Mouse (Mus musculus): ENCODE results near the gene Hivep1. TPM values are rescaled to one million over a fixed set of nuclear protein-coding genes. Genes with fewer than 3 reads are reported as not detected.

Gene Hivep1
- polyA plus RNA-seq, 1 experiment from 2014 or later, result 5.9 TPM

- Histone ChIP-seq H3K4me1 (ENCODE audit: control insufficient read depth, insufficient read depth, low read length) (no peaks in the 10 kb centered on the region), H3K4me3 (ENCODE audit: low read length) (no peak overlapping the region), H3K9me3 (ENCODE audit: control insufficient read depth, low read length) (no peaks in the 10 kb centered on the region), H3K9ac (ENCODE audit: low read depth, low read length) (no peak overlapping the region), H3K27ac (ENCODE audit: low read length) (no peak overlapping the region), H3K4me2 (ENCODE audit: low read depth, low read length) (no peak overlapping the region), H3K27me3 (replicated peaks; ENCODE audit: control insufficient read depth, insufficient read depth, low read length) (no peaks in the 10 kb centered on the region), H3K36me3 (ENCODE audit: control insufficient read depth, insufficient read depth, low read length) (no peaks in the 10 kb centered on the region)
- WGBS, result 92% methylated on average over 2 of the region's 2 CpGs
- no peak for ATAC-seq
Observed at GRCm38 (mm10) chr13:42119062-42119461, 67.2 kb downstream of the Hivep1 start.

DNA sequence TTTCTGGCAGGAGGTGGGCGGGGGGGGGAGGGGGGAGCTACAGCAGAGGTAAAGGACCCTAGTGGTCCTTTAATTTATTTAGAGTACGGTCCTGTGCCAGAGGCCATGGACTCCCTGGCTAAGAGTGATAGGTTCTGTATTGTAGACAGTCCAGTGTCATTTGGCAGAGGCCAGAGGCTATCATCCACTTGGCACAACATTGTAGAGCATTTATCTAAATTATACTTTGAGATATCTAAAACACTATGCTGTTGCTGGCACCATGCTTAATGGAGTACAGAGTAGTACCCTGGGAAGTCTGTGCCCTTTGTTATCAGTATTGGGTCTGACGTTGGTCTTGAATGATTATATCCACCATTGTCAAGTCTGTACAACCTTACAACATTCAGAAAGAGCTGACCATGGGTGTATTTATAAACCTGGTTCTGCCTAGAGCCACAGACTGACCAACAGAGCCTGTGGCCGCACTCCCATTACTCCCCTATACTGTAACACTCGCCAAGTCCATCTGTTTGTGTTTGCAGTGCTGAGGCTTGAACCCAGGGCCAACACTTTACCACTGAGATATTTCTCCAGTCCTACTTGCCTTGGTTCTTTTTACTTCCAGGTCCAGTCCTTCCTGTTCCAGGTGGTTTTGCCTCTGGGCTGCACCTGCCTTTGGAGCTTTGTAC is 69.4 kb downstream of the Hivep1 start:
- no peak overlapping the region for H3K9ac ChIP-seq (ENCODE audit: low read depth, low read length)
- no peaks in the 10 kb centered on the region for H3K4me1 ChIP-seq (ENCODE audit: control insufficient read depth, insufficient read depth, low read length)
- H3K36me3 ChIP-seq (ENCODE audit: control insufficient read depth, insufficient read depth, low read length), result no peaks in the 10 kb centered on the region
- H3K4me3 ChIP-seq (ENCODE audit: low read length), result no peak overlapping the region
- no peak overlapping the region for H3K27ac ChIP-seq (ENCODE audit: low read length)
- no peaks in the 10 kb centered on the region for H3K9me3 ChIP-seq (ENCODE audit: control insufficient read depth, low read length)
- 74% methylated on average over 5 of the region's 5 CpGs for WGBS
- ATAC-seq, result no peak
- H3K4me2 ChIP-seq (ENCODE audit: low read depth, low read length), result no peak overlapping the region
- H3K27me3 ChIP-seq (replicated peaks; ENCODE audit: control insufficient read depth, insufficient read depth, low read length), result no peaks in the 10 kb centered on the region

DNA sequence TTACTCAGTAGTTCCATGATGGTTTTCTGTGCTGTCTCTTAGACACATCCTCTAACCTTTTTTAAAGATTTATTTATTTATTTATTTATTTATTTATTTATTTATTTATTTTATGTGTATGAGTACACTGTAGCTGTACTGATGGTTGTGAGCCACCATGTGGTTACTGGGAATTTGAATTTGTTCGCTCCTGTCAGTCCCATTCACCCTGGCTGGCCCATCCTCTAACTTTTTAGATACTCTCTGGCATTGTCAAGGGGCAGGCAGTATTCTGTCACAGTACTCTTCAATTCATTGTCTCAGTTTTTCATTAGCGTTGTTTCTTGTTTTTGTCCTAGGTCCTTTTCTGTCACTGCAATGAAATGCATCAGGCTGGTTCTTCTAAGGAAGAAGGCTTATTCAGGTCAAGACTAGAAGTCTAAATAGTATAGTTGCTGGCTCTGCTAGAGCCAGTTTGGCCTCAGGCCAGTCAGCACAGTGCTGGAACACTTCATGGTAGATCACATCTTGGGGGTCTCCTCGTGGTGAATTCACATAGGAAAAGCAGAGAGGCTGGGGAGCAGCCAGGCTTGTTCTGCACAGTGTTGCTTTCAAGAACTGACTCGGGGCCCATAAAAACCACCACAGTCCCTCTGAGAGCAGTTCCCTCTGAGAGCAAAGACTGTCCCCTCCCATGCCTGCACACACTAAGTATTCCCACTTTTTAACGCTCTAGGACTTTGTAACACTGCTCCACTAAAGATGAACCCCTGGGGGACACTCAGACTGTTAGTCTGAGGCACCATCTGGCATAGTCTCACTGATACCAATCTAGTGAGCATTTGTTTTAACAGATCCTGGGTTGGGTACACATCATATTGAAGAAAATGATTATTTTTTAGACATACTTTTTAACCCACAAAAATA is 70.2 kb downstream of the Hivep1 start:
- no peaks in the 10 kb centered on the region for H3K36me3 ChIP-seq (ENCODE audit: control insufficient read depth, insufficient read depth, low read length)
- H3K27ac ChIP-seq (ENCODE audit: low read length), result no peak overlapping the region
- H3K4me3 ChIP-seq (ENCODE audit: low read length), result no peak overlapping the region
- H3K9me3 ChIP-seq (ENCODE audit: control insufficient read depth, low read length), result no peaks in the 10 kb centered on the region
- WGBS, result 77% methylated on average over 5 of the region's 5 CpGs
- no peak for ATAC-seq
- H3K4me1 ChIP-seq (ENCODE audit: control insufficient read depth, insufficient read depth, low read length), result no peaks in the 10 kb centered on the region
- H3K27me3 ChIP-seq (replicated peaks; ENCODE audit: control insufficient read depth, insufficient read depth, low read length), result no peaks in the 10 kb centered on the region
- no peak overlapping the region for H3K4me2 ChIP-seq (ENCODE audit: low read depth, low read length)
- H3K9ac ChIP-seq (ENCODE audit: low read depth, low read length), result no peak overlapping the region

DNA sequence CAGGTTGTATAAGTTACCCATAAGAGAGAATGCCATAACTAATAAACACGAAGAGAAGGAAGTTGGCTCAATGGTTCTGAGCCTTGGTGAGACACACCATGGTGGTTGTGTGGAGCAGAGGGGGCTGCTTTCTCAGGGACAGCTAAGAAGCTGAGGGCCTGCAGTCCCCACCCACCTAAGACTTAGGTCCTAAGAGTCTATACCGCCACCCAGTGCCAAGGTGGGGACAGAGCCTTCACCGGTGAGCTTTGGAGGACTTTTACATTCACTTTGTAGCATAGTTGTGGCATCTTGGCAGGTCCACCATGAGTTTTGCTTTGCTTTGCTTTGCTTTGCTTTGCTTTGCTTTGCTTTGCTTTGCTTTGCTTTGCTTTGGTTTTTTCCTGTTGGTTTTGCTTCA is 92.8 kb downstream of the Hivep1 start:
- Histone ChIP-seq H3K36me3 (ENCODE audit: control insufficient read depth, insufficient read depth, low read length) (no peaks in the 10 kb centered on the region), H3K9ac (ENCODE audit: low read depth, low read length) (no peak overlapping the region), H3K27ac (ENCODE audit: low read length) (no peak overlapping the region), H3K9me3 (ENCODE audit: control insufficient read depth, low read length) (no peaks in the 10 kb centered on the region), H3K4me3 (ENCODE audit: low read length) (no peak overlapping the region), H3K4me1 (ENCODE audit: control insufficient read depth, insufficient read depth, low read length) (peaks cover 9% of the 10 kb centered on the region; the same call in 1 of the 2 replicates), H3K27me3 (replicated peaks; ENCODE audit: control insufficient read depth, insufficient read depth, low read length) (no peaks in the 10 kb centered on the region), H3K4me2 (ENCODE audit: low read depth, low read length) (no peak overlapping the region)
- ATAC-seq, result no peak
- WGBS, result 72% methylated on average over 3 of the region's 3 CpGs

- WGBS, result 42% methylated on average over 9 of the region's 9 CpGs
- Histone ChIP-seq H3K27ac (ENCODE audit: low read length) (no peak overlapping the region), H3K9ac (ENCODE audit: low read depth, low read length) (no peak overlapping the region)
Observed at GRCm38 (mm10) chr13:42149328-42150071, 97.7 kb downstream of the Hivep1 start.

DNA sequence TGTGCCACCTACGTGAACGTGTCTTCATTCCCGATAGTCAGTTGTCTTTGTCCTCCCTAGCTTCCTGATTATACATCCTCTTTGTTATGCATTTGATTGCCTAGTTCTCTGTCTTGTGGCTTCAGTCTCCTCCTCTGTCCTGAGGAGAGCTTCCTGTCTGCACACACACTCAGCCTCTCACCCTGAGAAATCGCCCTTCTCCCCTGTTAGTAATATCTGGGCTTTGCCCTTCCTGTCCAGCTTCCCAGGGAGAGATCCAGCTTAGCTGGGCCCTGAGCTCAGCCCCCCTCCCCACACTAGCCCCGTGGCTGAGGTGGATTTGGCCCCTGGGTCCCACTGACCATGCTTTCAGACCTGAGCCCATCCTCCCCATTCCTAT is 98.2 kb downstream of the Hivep1 start:
- 55% methylated on average over 5 of the region's 5 CpGs for WGBS
- no peak overlapping the region; the same call in 1 of the 2 replicates for H3K27ac ChIP-seq (ENCODE audit: low read length)
- H3K36me3 ChIP-seq (ENCODE audit: control insufficient read depth, insufficient read depth, low read length), result peaks cover 8% of the 10 kb centered on the region
- ATAC-seq, result no peak
- H3K9ac ChIP-seq (ENCODE audit: low read depth, low read length), result no peak overlapping the region
- no peaks in the 10 kb centered on the region for H3K9me3 ChIP-seq (ENCODE audit: control insufficient read depth, low read length)
- no peak overlapping the region for H3K4me2 ChIP-seq (ENCODE audit: low read depth, low read length)
- no peak overlapping the region for H3K4me3 ChIP-seq (ENCODE audit: low read length)
- peaks cover 10% of the 10 kb centered on the region; the same call in 1 of the 2 replicates for H3K4me1 ChIP-seq (ENCODE audit: control insufficient read depth, insufficient read depth, low read length)
- H3K27me3 ChIP-seq (replicated peaks; ENCODE audit: control insufficient read depth, insufficient read depth, low read length), result no peaks in the 10 kb centered on the region

More at GRCm38 (mm10) chr13:42149328-42150071, 97.7 kb downstream of the Hivep1 start:
- Histone ChIP-seq H3K4me1 (ENCODE audit: control insufficient read depth, insufficient read depth, low read length) (peaks cover 10% of the 10 kb centered on the region; the same call in 1 of the 2 replicates), H3K27me3 (replicated peaks; ENCODE audit: control insufficient read depth, insufficient read depth, low read length) (no peaks in the 10 kb centered on the region), H3K4me2 (ENCODE audit: low read depth, low read length) (no peak overlapping the region), H3K4me3 (ENCODE audit: low read length) (no peak overlapping the region), H3K36me3 (ENCODE audit: control insufficient read depth, insufficient read depth, low read length) (peaks cover 2% of the 10 kb centered on the region; the same call in 1 of the 2 replicates), H3K9me3 (ENCODE audit: control insufficient read depth, low read length) (no peaks in the 10 kb centered on the region)
- no peak for ATAC-seq

DNA sequence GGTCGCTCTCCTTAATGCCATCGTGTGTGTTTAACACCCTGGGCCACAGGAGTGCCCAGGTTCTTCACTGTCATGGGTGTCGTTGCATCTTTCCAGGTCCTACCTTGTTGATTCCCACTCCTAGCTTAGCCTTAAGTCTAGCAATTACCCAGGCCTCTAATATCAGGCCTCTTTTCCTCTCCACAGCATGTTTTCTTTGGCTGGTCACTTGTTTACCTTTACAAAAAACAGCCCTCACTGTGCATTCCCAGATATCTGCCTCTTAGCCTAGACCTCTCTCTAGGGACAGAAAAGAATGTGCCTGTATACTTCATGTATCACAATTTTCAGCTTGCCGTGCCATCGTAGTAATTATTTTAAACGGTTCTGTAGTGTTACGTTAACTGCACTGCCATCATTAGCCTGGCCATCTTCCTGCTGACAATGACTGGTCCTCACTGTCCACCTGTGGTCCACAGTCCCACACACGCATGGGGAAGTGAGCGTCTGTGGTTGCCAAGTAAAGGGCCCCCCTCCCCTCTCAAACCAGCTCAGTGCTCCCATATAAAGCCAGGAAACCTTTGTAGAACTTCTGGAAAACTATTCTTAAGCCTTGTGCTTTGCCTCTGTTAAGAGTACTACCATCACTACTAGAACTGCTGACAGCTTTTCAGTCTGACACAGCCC is 98.8 kb downstream of the Hivep1 start:
- H3K9me3 ChIP-seq (ENCODE audit: control insufficient read depth, low read length), result no peaks in the 10 kb centered on the region
- no peak overlapping the region for H3K9ac ChIP-seq (ENCODE audit: low read depth, low read length)
- H3K4me1 ChIP-seq (ENCODE audit: control insufficient read depth, insufficient read depth, low read length), result peaks cover 10% of the 10 kb centered on the region; the same call in 1 of the 2 replicates
- no peak overlapping the region for H3K4me3 ChIP-seq (ENCODE audit: low read length)
- H3K36me3 ChIP-seq (ENCODE audit: control insufficient read depth, insufficient read depth, low read length), result peaks cover 13% of the 10 kb centered on the region
- 70% methylated on average over 9 of the region's 9 CpGs for WGBS
- no peak overlapping the region; the same call in 1 of the 2 replicates for H3K27ac ChIP-seq (ENCODE audit: low read length)
- H3K27me3 ChIP-seq (replicated peaks; ENCODE audit: control insufficient read depth, insufficient read depth, low read length), result no peaks in the 10 kb centered on the region
- ATAC-seq, result no peak
- H3K4me2 ChIP-seq (ENCODE audit: low read depth, low read length), result no peak overlapping the region

GRCm38 (mm10) chr13:42158259-42158658 is 106.4 kb downstream of the Hivep1 start:
- H3K9me3 ChIP-seq (ENCODE audit: control insufficient read depth, low read length), result no peaks in the 10 kb centered on the region
- H3K4me2 ChIP-seq (ENCODE audit: low read depth, low read length), result no peak overlapping the region
- 94% methylated on average over 14 of the region's 14 CpGs for WGBS
- H3K9ac ChIP-seq (ENCODE audit: low read depth, low read length), result no peak overlapping the region
- no peak overlapping the region for H3K4me3 ChIP-seq (ENCODE audit: low read length)
- H3K27ac ChIP-seq (ENCODE audit: low read length), result no peak overlapping the region
- no peaks in the 10 kb centered on the region for H3K4me1 ChIP-seq (ENCODE audit: control insufficient read depth, insufficient read depth, low read length)
- no peaks in the 10 kb centered on the region for H3K27me3 ChIP-seq (replicated peaks; ENCODE audit: control insufficient read depth, insufficient read depth, low read length)
- no peak for ATAC-seq
- peaks cover 23% of the 10 kb centered on the region for H3K36me3 ChIP-seq (ENCODE audit: control insufficient read depth, insufficient read depth, low read length)

Measured in intestine, embryonic 16.5 days (tissue).